Mouse (Mus musculus) heart, adult 11 months (tissue): Measurements from ENCODE around the gene Tfcp2.
"Not testable (repeated sequence)": the region's sequence is repeated elsewhere in the genome, so short reads cannot be mapped to it uniquely, and the experiment has no call there.

ENCODE experiments used
- DNase-seq: peaks from one replicate; pipeline ENCODE4 v3.0.0; 2022

Tfcp2 gene

DNA sequence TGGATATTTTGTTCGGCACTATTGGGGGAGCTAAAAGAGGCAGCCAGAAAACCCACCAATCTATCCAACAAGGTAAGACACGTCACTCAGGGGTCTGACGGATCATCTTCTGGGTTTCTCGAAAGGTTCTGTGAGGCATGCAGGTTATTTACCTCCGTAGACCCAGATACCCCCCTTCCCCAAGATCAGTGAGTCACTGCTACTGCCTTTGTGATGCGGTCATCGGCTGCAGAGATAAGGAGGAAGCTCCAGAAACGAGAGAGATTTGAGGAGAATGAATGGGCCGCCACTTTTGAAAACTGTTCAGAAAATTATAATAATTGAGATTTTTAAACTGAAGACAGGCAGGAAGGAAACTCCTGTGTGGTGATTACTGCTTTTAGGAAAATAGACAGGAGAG is 4.6 kb upstream of the Tfcp2 start:
- no peak for DNase-seq

DNA sequence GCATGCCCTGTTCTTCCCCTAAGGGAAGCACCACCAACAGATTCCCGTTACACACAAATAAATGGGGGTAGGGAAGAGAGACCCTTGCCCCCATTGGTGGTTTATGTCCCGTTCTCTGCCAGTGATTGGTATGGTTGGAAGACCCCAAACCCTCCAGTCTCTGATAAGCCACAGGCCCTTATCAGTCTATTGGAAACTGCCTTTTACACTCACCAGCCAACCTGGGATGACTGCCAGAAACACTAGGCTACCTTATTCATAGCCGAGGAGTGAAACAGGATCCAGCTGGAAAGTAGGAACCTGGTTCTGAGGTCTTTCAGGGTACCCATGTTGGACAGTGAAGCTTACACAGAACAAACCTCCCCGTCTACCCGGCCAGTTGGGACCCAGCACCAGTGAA is 4.2 kb upstream of the Tfcp2 start:
- DNase-seq = no peak

DNA sequence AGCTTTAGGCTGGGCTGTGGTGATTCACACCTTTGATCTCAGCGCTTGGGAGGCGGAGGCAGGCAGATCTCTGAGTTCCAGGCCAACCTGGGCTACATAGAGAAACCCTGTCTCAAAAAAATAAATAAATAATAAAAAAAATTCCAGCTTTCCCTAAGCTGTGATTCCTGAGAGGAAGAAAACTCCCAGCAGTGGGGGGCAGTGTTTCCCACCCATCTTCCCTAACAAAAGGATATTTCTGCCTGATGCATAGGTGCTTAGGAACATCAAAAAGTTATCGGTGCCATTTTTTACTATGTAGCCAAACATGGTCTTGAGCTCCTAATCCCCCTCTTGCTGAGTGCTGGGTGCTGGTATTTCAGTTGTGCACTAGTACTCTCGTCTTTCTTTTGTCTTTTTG is 1.5 kb downstream of the Tfcp2 start:
- no peak for DNase-seq

DNA sequence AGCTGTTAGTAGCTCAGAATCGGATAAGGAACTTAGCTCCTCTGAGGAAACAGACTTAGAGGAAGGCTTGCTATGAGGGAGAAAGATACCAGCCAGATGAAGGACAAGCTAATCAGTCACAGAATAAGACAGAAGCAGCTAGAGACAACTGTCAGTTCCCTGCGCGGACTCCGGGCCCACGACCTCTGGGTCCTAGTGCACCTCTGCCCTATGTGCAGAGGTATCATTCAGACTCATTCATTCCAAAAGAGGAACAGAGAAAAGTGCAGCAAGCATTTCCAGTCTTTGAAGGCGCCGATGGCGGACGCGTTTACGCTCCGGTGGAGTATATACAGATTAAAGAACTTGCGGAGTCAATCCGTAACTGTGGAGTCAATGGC is 8.2 kb downstream of the Tfcp2 start:
- DNase-seq = not testable (repeated sequence)

DNA sequence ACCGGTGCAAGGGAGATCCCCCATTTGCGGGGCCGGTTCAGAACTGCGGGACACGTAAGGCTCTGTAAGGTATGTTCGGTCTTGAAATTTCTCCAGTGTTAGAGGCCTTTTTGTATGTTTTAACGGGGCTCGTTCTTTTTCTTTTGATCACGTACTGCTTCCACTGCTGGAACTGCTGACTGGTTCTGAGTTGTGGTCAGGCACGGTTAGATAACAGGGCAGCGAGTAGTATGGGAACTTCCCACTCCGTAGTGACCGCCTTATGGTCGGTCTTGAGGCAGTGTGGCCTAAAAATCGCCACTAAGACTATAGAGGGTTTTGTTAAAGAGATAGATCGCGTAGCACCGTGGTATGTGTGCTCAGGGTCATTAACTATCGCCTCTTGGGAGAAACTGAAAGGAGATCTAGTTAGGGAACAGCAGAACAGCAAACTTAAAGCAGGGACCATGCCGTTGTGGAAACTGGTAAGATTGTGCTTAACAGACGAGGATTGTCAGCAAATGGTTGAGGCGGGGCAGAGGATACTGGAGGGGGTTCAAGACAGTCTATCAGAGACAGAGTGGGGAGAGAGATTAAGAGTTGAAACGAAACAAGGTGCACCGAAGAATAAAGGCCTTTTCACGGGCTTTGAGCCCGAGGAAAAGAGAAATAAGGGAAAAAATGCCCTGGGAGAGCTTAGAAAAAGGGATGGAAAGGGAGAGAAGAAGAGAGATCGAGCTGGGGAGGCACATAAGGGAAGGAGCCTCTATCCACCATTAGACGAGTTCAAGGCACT is 8.7 kb downstream of the Tfcp2 start:
- not testable (repeated sequence) for DNase-seq

DNA sequence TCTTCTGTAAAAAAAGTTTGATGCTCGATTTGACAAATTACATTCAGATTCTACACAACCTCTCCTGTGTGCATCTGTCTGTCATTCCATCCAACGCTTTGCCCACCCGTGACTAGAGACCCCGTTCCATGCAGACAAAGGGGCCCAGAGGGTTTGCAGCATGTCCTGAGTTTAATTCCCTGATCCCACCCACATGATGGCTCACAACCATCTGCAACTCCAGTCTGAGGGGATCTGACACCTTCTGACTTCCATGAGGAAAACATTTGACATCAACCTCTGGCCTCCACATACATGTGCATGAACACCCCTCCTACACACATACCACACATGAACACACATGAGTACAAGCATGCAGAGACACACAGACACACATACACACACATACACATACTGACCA is 10.4 kb downstream of the Tfcp2 start:
- peak; percentile 83 for DNase-seq

DNA sequence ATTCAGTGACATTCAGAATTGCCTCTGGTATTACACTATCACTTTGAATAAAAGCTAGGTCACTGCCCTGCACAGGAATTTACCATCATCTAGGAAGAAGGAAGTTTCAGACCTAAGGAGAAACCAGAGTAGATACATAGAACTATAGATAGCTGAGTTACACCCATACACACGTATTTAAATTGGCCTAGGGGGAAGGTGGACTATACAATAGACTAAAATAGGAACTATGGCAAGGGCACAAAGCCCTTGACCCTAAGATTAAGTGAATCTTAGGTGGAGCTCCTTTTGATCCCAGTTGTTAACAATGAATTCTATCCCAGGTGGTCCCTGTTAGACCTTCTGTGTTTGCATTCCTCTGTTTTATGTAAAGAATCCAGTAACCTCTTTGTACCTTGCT is 10.8 kb downstream of the Tfcp2 start:
- DNase-seq = not testable (repeated sequence)

DNA sequence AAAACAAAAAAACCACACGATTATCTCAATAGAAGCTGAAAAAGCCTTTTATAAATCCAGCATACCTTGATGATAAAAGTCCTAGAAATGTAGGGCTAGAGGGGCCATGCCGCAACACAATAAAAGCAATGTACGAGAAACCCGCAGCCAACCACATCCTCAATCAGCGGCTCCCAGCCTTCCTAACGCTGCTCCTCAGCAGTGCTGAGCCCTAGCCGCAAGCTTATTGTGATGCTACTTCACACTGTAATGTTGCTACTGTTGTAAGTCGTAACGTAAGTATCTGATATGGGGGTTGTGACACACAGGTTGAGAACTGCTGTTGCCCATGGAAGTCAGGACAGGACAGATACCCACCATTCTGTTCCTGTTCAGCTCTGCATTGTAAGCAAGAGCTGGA is 12.4 kb downstream of the Tfcp2 start:
- no peak for DNase-seq

DNA sequence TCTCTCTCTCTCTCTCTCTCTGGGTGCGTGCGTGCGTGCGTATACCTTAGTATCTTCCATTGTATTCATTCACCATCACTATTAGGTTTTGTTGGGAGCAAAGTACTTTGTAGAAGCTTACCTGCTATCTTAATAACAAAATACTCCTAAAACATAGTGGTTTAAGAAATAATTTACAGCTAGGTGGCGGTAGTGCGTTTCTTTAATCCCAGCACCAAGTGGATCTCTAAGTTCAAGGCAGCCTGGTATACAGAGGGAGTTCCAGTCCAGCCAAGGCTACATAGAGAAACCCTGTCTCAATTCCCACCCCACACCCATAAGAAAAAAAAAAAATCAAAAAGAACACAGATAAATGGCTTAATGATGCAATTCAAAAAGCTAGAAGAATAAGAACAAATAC is 13.9 kb downstream of the Tfcp2 start:
- DNase-seq = no peak

DNA sequence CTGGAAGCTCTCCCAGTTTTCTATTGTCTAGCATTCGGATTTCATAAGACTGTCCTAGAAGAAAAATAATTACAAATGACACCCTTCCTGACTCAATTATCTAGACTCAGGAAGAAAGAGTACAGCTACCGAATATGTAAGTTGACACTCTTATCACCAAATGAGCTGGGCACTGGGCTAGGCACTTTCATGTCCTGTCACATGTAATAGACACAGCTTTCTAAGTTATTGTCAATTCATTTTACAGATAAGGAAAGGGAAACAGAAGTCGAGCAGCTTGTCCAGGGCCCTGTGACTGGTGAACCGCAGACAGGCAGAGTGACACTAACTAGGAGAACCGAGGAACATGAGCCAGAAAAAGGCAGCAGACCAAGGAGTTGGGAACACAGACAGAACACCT is 23.9 kb downstream of the Tfcp2 start:
- DNase-seq = no peak

DNA sequence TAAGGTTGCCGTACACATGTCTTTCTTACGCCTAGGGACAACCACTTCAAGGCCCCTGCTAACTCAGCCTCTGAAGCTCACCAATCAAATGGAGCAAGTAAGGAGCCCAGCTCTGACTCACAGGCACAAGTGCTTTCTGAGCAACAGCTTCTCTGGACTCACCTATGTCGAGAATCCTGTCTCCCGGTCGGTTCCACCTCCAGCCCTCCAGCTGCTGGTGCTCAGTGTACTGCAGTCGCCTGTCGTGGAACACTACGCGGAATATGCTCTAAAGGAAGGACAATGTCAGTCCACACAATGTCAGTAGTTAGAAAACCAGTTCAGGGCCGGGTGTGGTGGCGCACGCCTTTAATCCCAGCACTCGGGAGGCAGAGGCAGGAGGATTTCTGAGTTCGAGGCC is 26.4 kb downstream of the Tfcp2 start:
- peak; percentile 88 for DNase-seq

DNA sequence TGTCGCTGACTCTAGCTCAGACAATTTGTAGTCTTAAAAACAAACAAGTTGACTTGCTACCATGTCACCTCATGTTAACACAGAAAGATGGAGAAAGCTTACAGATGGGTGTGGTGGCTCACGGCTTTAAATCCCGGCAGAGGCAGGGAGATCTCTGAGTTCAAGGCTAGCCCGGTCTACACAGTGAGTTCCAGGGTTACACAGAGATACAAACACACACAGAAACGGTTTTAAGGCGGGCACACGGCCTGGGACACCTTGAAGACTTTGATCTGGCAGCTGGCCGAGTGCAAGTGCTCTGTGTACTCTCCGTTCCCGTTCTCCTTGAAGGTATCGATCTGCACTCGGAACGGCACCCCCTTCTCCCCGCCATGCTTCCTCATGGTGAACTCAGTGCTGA is 31.5 kb downstream of the Tfcp2 start:
- DNase-seq = peak; percentile 83

DNA sequence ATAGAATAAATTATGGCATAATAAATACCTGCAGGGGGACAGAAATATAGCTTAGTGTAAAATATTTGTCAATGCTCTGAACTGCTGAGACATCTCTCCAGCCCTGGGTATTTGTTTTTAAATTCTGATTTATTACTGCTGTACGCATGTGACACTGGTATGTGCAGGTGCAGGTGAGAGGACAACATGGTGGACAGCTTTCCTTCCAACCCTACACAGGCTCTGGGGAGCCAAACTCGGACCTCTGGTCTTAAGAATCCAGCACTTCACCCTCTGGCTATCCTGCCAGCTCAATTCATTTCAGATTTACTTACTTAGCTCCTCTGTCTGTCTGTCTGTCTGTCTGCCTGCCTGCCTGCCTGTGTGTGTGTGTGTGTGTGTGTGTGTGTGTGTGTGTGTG is 36.7 kb downstream of the Tfcp2 start:
- peak; percentile 72 for DNase-seq

DNA sequence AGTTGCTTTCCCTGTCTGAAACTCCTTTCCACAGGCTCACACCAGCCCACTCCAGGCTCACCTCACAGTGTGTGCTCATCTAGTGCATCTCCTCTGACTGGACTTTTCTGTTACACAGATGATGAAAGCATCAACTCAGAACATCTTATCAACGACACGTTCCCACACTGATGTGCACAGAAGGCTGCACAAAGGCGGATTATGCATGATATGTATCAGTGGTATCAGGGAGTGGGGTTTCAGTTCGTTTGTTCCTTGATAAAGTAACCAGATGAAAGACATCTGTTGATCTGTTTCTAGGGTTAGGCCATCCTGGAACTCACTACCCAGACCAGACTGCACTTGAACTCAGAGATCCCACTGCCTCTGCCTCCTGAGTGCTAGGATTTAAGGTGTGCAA is 38.4 kb downstream of the Tfcp2 start:
- no peak for DNase-seq

DNA sequence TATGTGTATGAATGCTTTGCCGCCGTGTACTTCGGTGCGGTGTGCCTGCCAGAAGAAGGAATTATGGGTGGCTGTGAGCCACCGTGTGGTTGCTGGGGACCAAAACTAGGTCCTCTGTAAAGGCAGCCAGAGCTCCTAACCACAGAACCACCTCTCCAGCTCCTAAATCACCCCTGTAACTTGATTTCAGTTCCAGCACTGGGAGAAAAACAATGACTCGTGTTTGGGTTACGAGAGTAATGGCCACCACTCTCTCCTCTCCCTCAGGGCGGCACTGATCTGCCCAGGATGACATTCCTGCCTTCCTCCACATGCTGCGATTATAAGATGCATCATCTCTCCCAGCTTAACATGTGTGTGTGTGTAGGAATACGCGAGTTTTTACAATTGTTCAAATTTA is 41.7 kb downstream of the Tfcp2 start:
- peak; percentile 65 for DNase-seq

DNA sequence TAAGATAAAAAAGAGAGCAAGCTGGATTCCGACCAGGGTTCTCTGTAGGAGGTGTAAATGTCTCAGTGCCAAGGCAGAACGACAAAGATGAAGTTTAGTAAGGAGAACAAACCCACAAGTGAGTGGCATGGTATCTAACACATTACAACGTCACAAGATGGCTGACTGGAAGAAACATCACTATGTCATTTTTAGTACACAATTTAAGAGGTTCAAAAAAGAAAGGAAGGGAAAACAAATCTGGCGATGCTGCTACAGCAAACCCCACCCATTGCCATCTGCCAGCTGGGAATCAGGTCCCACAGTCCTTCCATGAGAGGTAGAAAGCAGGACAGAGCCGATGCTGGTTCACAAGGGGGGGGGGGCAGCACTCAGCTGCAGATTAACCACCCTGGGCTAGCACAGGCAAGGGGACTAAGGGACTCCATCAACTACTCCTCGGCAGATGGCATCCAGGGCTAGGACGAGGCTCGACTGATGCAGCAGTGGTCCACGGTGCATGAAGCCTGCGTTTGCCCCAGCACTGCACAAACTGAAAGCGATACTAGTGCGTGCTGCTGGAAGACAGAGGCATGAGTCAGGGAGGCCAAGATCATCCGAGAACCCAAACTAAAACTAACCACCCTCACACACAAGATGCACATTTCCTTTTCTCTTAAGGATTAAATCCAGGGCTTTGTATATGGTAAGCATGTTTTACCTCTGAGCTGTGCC is 43.2 kb downstream of the Tfcp2 start:
- peak; percentile 69 for DNase-seq

DNA sequence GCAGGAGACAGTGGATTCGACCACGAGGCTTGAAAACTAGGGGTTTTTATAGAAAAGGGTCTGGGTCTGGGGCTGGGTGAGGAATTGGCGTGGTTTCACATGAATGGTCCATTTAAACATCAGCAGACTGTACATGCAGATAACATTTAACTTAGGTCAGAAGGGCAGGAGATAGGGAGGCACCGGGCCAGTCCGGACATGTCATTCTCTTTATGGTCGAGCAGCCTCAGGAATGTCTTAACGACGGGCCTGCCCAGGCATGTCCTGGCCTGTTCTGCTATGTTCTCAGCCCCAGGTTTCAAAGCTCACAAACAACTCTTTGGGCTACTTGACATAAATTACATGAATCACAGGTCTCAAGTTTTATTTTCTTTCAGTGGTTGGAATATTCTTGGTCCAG is 52.3 kb downstream of the Tfcp2 start:
- not testable (repeated sequence) for DNase-seq

DNA sequence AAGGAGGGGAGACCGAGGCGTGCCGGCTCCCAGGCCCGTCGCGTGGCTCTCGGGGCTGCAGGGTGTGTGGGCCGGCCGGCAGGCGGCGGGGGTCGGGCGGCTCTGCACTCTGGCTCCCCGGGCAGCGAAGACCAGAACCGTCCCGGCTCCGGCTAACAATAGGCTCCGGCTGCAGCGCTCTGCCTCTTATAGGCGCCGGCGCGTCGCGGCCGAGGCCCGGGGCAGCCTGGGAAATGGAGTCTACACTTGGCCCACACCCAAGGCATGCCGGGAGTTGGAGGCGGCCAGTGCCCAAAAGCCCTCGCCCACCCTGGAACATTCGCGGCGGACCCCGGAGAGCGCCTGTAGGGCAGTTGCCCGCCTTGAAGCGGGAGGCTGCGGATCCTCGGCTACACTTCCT is 56.7 kb downstream of the Tfcp2 start, which contains the start of gene Csrnp2:
Csrnp2 (minus strand) TSS at position 387 of the 400 bp plus-strand sequence.
- DNase-seq = peak; percentile 99

DNA sequence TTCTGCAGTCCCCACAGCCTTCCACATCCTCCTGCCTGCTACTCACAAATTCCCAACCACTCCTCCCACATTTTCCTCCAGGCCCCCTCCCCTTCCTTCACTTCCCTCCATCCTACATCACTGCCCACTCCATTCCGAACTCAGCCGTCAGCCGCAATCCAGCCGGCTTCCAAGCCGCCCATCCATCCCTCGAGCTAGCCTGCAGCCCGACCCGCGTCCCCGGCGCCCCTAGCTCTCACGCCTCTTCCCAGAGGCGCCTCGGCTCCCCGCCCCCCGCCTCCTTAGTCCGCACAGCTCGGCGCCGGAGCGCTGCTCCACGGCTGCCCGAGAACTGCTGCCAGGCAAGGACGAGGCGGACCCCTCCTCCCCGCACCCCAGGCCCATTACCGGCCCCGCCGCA is 57.2 kb downstream of the Tfcp2 start:
- no peak for DNase-seq

DNA sequence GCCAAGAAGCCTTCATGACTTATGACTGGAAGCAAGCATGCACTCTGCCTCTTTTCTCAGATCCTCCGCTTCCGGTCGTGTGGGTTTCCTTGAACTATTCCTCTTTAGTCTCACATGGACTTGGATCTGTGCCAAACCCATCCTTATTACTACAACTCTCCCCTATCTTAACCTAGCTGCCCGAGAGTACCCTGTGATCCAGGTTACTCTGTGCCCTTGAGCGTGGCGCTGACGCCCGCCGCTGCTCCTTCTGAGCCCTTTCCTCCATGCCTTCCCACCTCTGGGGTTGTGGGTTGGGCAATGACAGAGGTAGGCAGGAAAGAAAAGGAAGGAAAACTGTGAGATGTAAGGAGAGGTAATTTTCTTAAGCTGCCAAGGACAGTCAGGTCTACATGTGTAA is 59.8 kb downstream of the Tfcp2 start:
- peak; percentile 88 for DNase-seq

DNA sequence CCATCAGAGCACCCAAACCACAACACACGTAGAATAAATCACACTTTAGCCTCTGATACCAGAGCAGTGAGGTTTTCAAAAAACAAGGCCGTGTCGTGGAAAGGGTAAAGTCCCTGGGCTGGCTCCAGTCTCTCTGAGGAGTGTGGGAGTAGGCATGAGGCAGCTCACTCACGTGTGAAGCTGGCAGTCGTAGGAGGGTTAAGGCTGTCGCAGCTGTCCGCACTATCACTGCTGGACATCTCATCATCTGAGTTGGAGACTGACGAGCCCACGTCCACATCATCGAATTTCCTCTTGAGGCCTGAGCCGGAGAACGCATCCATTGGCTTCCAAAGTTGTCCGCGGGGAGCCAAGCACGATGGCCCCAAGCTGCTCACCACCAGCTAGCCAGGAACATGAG is 62.5 kb downstream of the Tfcp2 start:
- DNase-seq = peak; percentile 93

DNA sequence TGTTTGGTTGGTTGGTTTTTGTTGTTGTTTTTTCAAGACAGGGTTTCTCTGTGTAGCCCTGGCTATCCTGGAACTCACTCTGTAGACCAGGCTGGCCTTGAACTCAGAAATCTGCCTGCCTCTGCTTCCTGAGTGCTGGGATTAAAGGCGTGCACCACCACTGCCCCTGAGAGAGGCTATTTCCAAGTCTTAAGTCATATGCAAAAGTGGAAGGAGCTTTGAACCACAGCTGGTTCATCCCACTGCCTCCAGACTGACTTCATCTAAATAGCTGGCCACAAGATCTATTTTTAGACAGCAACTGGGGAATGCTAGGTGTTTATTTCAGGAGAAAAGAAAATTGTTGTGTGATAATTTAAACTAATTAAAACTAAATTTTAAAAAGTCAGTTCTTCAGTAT is 63.5 kb downstream of the Tfcp2 start:
- not testable (repeated sequence) for DNase-seq

DNA sequence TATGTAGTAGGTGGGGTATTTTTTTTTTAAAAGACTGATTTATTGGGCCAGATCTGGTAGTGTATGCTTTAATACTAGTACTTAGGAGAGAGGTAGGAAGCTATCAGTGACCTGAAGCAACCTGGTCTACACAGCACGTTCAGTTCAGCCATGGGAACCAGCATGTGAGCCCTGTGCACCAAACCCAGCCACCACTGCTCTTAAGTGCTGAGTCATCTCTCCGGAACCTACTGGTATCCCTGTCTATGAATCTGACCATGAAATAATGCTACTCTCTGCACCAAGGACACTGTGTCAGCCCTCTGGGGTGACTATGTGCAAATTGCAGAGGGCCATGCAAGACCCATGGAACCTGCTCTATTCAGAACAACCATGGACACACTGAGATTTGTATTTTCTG is 64.8 kb downstream of the Tfcp2 start:
- peak; percentile 75 for DNase-seq

DNA sequence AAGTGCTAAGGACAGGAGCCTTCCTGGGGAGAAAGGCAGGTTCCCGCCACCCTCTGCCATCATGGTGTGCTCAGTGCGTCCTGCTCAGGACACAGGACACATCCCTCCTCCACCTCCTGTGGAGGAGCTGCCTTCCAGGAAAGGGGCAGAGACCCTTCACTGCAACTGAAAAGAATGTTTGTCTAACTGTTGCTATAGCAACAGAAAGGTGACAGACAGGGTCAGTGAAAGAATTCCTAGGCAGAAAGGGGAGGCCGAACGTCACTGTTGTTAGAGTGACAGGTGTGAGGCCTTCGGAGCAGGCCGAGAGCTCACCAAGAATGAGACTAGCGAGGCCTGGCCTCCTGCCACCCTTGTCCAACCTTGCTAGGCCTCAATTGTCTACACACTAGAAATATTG is 65.4 kb downstream of the Tfcp2 start:
- DNase-seq = no peak

DNA sequence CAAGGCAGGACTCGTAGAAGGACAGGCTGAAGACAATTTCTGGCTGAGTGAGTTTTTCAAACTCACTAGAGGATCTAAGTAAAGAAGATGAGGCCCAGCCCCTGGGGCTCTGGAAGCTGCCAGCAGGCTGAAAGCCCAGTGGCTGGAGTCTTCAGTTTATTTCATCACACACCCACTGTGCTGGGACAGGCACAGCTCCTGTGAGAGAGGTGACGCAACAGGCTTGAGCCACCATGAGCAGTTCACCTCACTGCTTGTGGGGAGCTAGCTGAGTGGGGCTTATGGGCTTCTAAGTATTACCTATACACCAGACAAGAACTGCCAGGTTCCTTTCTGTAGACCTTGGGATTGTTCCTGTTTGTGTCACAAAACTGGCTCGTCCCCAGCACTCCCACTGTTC is 66.2 kb downstream of the Tfcp2 start:
- DNase-seq = peak; percentile 95
